15 mouse cellular contexts compared by ENCODE assay signal in genomic region chr1:56979531-56980395, GRCm38 (mm10). TPM values are rescaled to one million over a fixed set of nuclear protein-coding genes. Genes with fewer than 3 reads are reported as not detected.
DNase-seq lines count a peak whose midpoint lies in the region; ATAC-seq and TF ChIP-seq lines count a peak whose summit lies in the region.
"Had no signal": no experiment of that assay in that cellular context is flagged by ENCODE, and none has a peak within 500 bp of the region (broad histone marks: within the 10 kb centered on the region; RNA-seq: fewer than 3 reads in every experiment).

No protein-coding gene starts in this region.

- H3K9me3 ChIP-seq in hindbrain, embryonic 10.5 days: no peaks in the 10 kb centered on the region
- H3K9me3 ChIP-seq in hindbrain, embryonic 12.5 days (replicated peaks): no peaks in the 10 kb centered on the region
- H3K9me3 ChIP-seq in intestine, postnatal 0 days (ENCODE audit: control insufficient read depth): no peaks in the 10 kb centered on the region
- H3K9me3 ChIP-seq: limb, embryonic 13.5 days had no signal

- no peak overlapping the region for H3K4me2 ChIP-seq in hindbrain, embryonic 12.5 days (replicated peaks)
- H3K4me2 ChIP-seq in intestine, postnatal 0 days (replicated peaks; ENCODE audit: low read depth): peak overlapping the region; percentile 43

- no peak overlapping the region for H3K27ac ChIP-seq in hindbrain, embryonic 10.5 days
- H3K27ac ChIP-seq in hindbrain, embryonic 12.5 days: no peak overlapping the region
- no peak overlapping the region for H3K27ac ChIP-seq in intestine, postnatal 0 days (ENCODE audit: low read depth, low read length)
- H3K27ac ChIP-seq: limb, embryonic 13.5 days had no signal

- H3K4me3 ChIP-seq in hindbrain, embryonic 10.5 days: no peak overlapping the region
- H3K4me3 ChIP-seq in hindbrain, embryonic 12.5 days: no peak overlapping the region
- H3K4me3 ChIP-seq in intestine, postnatal 0 days (ENCODE audit: low read depth, low read length): peak overlapping the region; percentile 25; the same call in 1 of the 2 replicates

- peaks cover 48% of the 10 kb centered on the region for H3K4me1 ChIP-seq in hindbrain, embryonic 10.5 days (replicated peaks)
- peaks cover 23% of the 10 kb centered on the region for H3K4me1 ChIP-seq in hindbrain, embryonic 12.5 days
- H3K4me1 ChIP-seq in intestine, postnatal 0 days (replicated peaks; ENCODE audit: control insufficient read depth, insufficient read depth, low read length): no peaks in the 10 kb centered on the region

- DNase-seq in hindbrain, embryonic 10.5 days (ENCODE audit: low spot score): peak; percentile 34
- DNase-seq in 3T3-L1 (ENCODE audit: low read depth, low spot score): peak; percentile 56
- DNase-seq in spleen, postnatal 10 days (ENCODE audit: low spot score in 2 of 2): no peak
- DNase-seq in lung, postnatal 4 days: no peak
- DNase-seq in left cerebral cortex, postnatal 10 days (ENCODE audit: extremely low spot score in 1 of 2, low spot score in 2 of 2): no peak
- DNase-seq: adrenal gland, adult 8-10 months; gastrocnemius, postnatal 25 days; layer of hippocampus, adult 9-11 months; lung, adult 2 months had no signal

- TF ChIP-seq CTCF in intestine, postnatal 0 days (IDR thresholded peaks at IDR 0.05; ENCODE audit: low read depth): no peak

- WGBS in hindbrain, embryonic 10.5 days: 1% methylated on average over 7 of the region's 7 CpGs
- WGBS in hindbrain, embryonic 12.5 days: 3% methylated on average over 7 of the region's 7 CpGs
- WGBS in intestine, postnatal 0 days: 17% methylated on average over 7 of the region's 7 CpGs

- no peaks in the 10 kb centered on the region for H3K36me3 ChIP-seq in hindbrain, embryonic 10.5 days
- H3K36me3 ChIP-seq in hindbrain, embryonic 12.5 days: no peaks in the 10 kb centered on the region
- no peaks in the 10 kb centered on the region for H3K36me3 ChIP-seq in intestine, postnatal 0 days (ENCODE audit: control insufficient read depth, insufficient read depth)
- H3K36me3 ChIP-seq: limb, embryonic 13.5 days had no signal

- intact Hi-C loops in left cerebral cortex, postnatal 10 days (cut with DNase I): loop anchor here (5.0 kb wide), 2 partner anchors 228 to 288 kb away; no protein-coding TSS in a partner anchor

- ATAC-seq in hindbrain, embryonic 12.5 days (ENCODE audit: low FRiP score): no peak
- 0 out of 2 replicates have a peak, but pooled peaks have one; percentile 2 for ATAC-seq in common myeloid progenitor, adult 5-6 weeks (replicated peaks; ENCODE audit: low read depth, poor library complexity, severe bottlenecking)
- ATAC-seq in intestine, postnatal 0 days: no peak
- ATAC-seq: inflammation-experienced regulatory T-cells, adult 6 months; midbrain, embryonic 16.5 days had no signal

- no peak overlapping the region for H3K9ac ChIP-seq in hindbrain, embryonic 12.5 days
- no peak overlapping the region for H3K9ac ChIP-seq in intestine, postnatal 0 days (ENCODE audit: low read depth, low read length)
- H3K9ac ChIP-seq: limb, embryonic 13.5 days had no signal

- peaks cover 97% of the 10 kb centered on the region for H3K27me3 ChIP-seq in hindbrain, embryonic 10.5 days (ENCODE audit: insufficient read depth, poor library complexity, severe bottlenecking)
- peaks cover 88% of the 10 kb centered on the region for H3K27me3 ChIP-seq in hindbrain, embryonic 12.5 days
- peaks cover 77% of the 10 kb centered on the region for H3K27me3 ChIP-seq in intestine, postnatal 0 days (replicated peaks; ENCODE audit: control insufficient read depth, insufficient read depth, low read length)

RNA-seq across cellular contexts. Expression of gene Satb2, which starts 1.3 kb away (rescaled TPM):
- polyA plus RNA-seq in hindbrain, embryonic 10.5 days (2016; fragmentation: Nextera tagmentation; extraction: Ambion mirVana): 0.98 and 1.3 TPM in 2 replicates
- 0.98 and 1.6 TPM in 2 replicates for polyA plus RNA-seq in hindbrain, embryonic 12.5 days (2016; fragmentation: Nextera tagmentation; extraction: Ambion mirVana)
- total RNA-seq in common myeloid progenitor, adult 5-6 weeks (2017): 0.46 and 0.49 TPM in 2 replicates
- 1.6 and 2.4 TPM in 2 replicates for polyA plus RNA-seq in intestine, postnatal 0 days (2015; fragmentation: Nextera tagmentation; extraction: Ambion mirVana)
- 100 to 1,000 TPM; 117 to 138 TPM for total RNA-seq in left cerebral cortex, postnatal 10 days (2021)
- polyA plus RNA-seq: inflammation-experienced regulatory T-cells, adult 6 months had no signal

Comparison
In these comparisons a context has a peak if more than half of its experiments do, and no peak if none do; other contexts are left out.
1. DNase-seq: peak in hindbrain, embryonic 10.5 days (single experiment) and 3T3-L1 (single experiment); none in spleen, postnatal 10 days (0 of 2), lung, postnatal 4 days (0 of 2) and left cerebral cortex, postnatal 10 days (0 of 2).